Mouse (Mus musculus): Measurements from ENCODE around the gene AC131692.1. TPM values are rescaled to one million over a fixed set of nuclear protein-coding genes. Genes with fewer than 3 reads are reported as not detected.

AC131692.1 gene
- polyA plus RNA-seq, 1 experiment from 2014 or later, result not detected

GRCm38 (mm10) chr19:6048681-6049410, 45.4 kb upstream of the AC131692.1 start:
- Histone ChIP-seq H3K4me1 (replicated peaks; ENCODE audit: insufficient read depth, low read length) (peaks cover 13% of the 10 kb centered on the region), H3K27me3 (ENCODE audit: insufficient read depth, low read length) (no peaks in the 10 kb centered on the region), H3K27ac (no peak overlapping the region), H3K9ac (ENCODE audit: low read depth, low read length) (no peak overlapping the region), H3K4me3 (replicated peaks; ENCODE audit: low read depth, low read length) (no peak overlapping the region), H3K9me3 (replicated peaks; ENCODE audit: low read length) (no peaks in the 10 kb centered on the region), H3K36me3 (ENCODE audit: insufficient read depth, low read length) (peaks cover 55% of the 10 kb centered on the region), H3K4me2 (ENCODE audit: low read length) (no peak overlapping the region)
- ATAC-seq (replicated peaks; ENCODE audit: low FRiP score, low read depth), result no peak
- 87% methylated on average over 11 of the region's 11 CpGs for WGBS
- no peak for TF ChIP-seq CTCF (IDR thresholded peaks at IDR 0.05; ENCODE audit: low read depth)
- DNase-seq (ENCODE audit: low spot score), result no peak

GRCm38 (mm10) chr19:6052516-6052915, 41.7 kb upstream of the AC131692.1 start:
- Histone ChIP-seq H3K27me3 (ENCODE audit: insufficient read depth, low read length) (no peaks in the 10 kb centered on the region), H3K36me3 (ENCODE audit: insufficient read depth, low read length) (peaks cover 69% of the 10 kb centered on the region), H3K27ac (no peak overlapping the region), H3K4me3 (replicated peaks; ENCODE audit: low read depth, low read length) (no peak overlapping the region), H3K4me2 (ENCODE audit: low read length) (no peak overlapping the region), H3K9ac (ENCODE audit: low read depth, low read length) (no peak overlapping the region), H3K4me1 (replicated peaks; ENCODE audit: insufficient read depth, low read length) (peaks cover 14% of the 10 kb centered on the region), H3K9me3 (replicated peaks; ENCODE audit: low read length) (no peaks in the 10 kb centered on the region)
- DNase-seq (ENCODE audit: low spot score) (no peak), ATAC-seq (replicated peaks; ENCODE audit: low FRiP score, low read depth) (no peak)
- TF ChIP-seq CTCF (IDR thresholded peaks at IDR 0.05; ENCODE audit: low read depth), result no peak
- WGBS, result 82% methylated on average over 7 of the region's 7 CpGs

- no peak overlapping the region for H3K27ac ChIP-seq
- H3K36me3 ChIP-seq (ENCODE audit: insufficient read depth, low read length), result peaks cover 57% of the 10 kb centered on the region
- H3K4me3 ChIP-seq (replicated peaks; ENCODE audit: low read depth, low read length), result no peak overlapping the region
- no peak for TF ChIP-seq CTCF (IDR thresholded peaks at IDR 0.05; ENCODE audit: low read depth)
- ATAC-seq (replicated peaks; ENCODE audit: low FRiP score, low read depth) (no peak), DNase-seq (ENCODE audit: low spot score) (no peak)
- WGBS, result 74% methylated on average over 5 of the region's 5 CpGs
- H3K4me2 ChIP-seq (ENCODE audit: low read length), result no peak overlapping the region
- H3K9ac ChIP-seq (ENCODE audit: low read depth, low read length), result no peak overlapping the region
- peaks cover 7% of the 10 kb centered on the region; the same call in 1 of the 2 replicates for H3K4me1 ChIP-seq (replicated peaks; ENCODE audit: insufficient read depth, low read length)
- no peaks in the 10 kb centered on the region for H3K27me3 ChIP-seq (ENCODE audit: insufficient read depth, low read length)
- H3K9me3 ChIP-seq (replicated peaks; ENCODE audit: low read length), result no peaks in the 10 kb centered on the region
Measured at GRCm38 (mm10) chr19:6054296-6054695, 39.9 kb upstream of the AC131692.1 start.

GRCm38 (mm10) chr19:6056696-6057095, 37.5 kb upstream of the AC131692.1 start:
- peak overlapping the region; percentile 92 for H3K4me3 ChIP-seq (replicated peaks; ENCODE audit: low read depth, low read length)
- H3K27ac ChIP-seq, result peak overlapping the region; percentile 27; the same call in 1 of the 2 replicates
- ATAC-seq (replicated peaks; ENCODE audit: low FRiP score, low read depth) (no peak), DNase-seq (ENCODE audit: low spot score) (no peak)
- peaks cover 7% of the 10 kb centered on the region for H3K4me1 ChIP-seq (replicated peaks; ENCODE audit: insufficient read depth, low read length)
- TF ChIP-seq CTCF (IDR thresholded peaks at IDR 0.05; ENCODE audit: low read depth), result no peak
- WGBS, result 55% methylated on average over 4 of the region's 4 CpGs
- H3K4me2 ChIP-seq (ENCODE audit: low read length), result peak overlapping the region; percentile 81
- H3K36me3 ChIP-seq (ENCODE audit: insufficient read depth, low read length), result peaks cover 33% of the 10 kb centered on the region
- H3K9me3 ChIP-seq (replicated peaks; ENCODE audit: low read length), result no peaks in the 10 kb centered on the region
- H3K27me3 ChIP-seq (ENCODE audit: insufficient read depth, low read length), result no peaks in the 10 kb centered on the region
- H3K9ac ChIP-seq (ENCODE audit: low read depth, low read length), result peak overlapping the region; percentile 54

- Histone ChIP-seq H3K27ac (peak within 1 kb of the TSS; percentile 55), H3K4me1 (replicated peaks; ENCODE audit: insufficient read depth, low read length) (peaks cover 15% of the 10 kb centered on the region), H3K36me3 (ENCODE audit: insufficient read depth, low read length) (peaks cover 26% of the 10 kb centered on the region), H3K27me3 (ENCODE audit: insufficient read depth, low read length) (no peaks in the 10 kb centered on the region), H3K9ac (ENCODE audit: low read depth, low read length) (peak within 1 kb of the TSS; percentile 92), H3K9me3 (replicated peaks; ENCODE audit: low read length) (no peaks in the 10 kb centered on the region), H3K4me3 (replicated peaks; ENCODE audit: low read depth, low read length) (peak within 1 kb of the TSS; percentile 92), H3K4me2 (ENCODE audit: low read length) (peak within 1 kb of the TSS; percentile 81)
- ATAC-seq (replicated peaks; ENCODE audit: low FRiP score, low read depth) (peak; percentile 86), DNase-seq (ENCODE audit: low spot score) (peak; percentile 98)
- TF ChIP-seq CTCF (IDR thresholded peaks at IDR 0.05; ENCODE audit: low read depth), result no peak; the same call in 1 of the 2 replicates
- under 1% methylated on average over 63 of the region's 63 CpGs for WGBS
Measured at GRCm38 (mm10) chr19:6057313-6058096, 36.7 kb upstream of the AC131692.1 start, which contains the start of the genes Mrpl49 and Fau. Gene Mrpl49 (minus strand): TSS chr19:6057785. Gene Fau (plus strand): TSS chr19:6057844.

- TF ChIP-seq CTCF (IDR thresholded peaks at IDR 0.05; ENCODE audit: low read depth), result no peak
- H3K9me3 ChIP-seq (replicated peaks; ENCODE audit: low read length), result no peaks in the 10 kb centered on the region
- H3K4me1 ChIP-seq (replicated peaks; ENCODE audit: insufficient read depth, low read length), result peaks cover 17% of the 10 kb centered on the region
- peaks cover 17% of the 10 kb centered on the region for H3K36me3 ChIP-seq (ENCODE audit: insufficient read depth, low read length)
- no peaks in the 10 kb centered on the region for H3K27me3 ChIP-seq (ENCODE audit: insufficient read depth, low read length)
- H3K4me3 ChIP-seq (replicated peaks; ENCODE audit: low read depth, low read length), result peak overlapping the region; percentile 92
- WGBS, result 37% methylated on average over 5 of the region's 5 CpGs
- ATAC-seq (replicated peaks; ENCODE audit: low FRiP score, low read depth) (no peak), DNase-seq (ENCODE audit: low spot score) (no peak)
- H3K4me2 ChIP-seq (ENCODE audit: low read length), result peak overlapping the region; percentile 81
- H3K9ac ChIP-seq (ENCODE audit: low read depth, low read length), result peak overlapping the region; percentile 92
- peak overlapping the region; percentile 55 for H3K27ac ChIP-seq
Measured at GRCm38 (mm10) chr19:6058513-6058912, 35.7 kb upstream of the AC131692.1 start.
